Mouse (Mus musculus): Measurements from ENCODE around the gene Ercc6.

The Ercc6 gene

GRCm38 (mm10) chr14:32513336-32514032, at the start of gene Ercc6:
TSS of gene Ercc6 (plus strand) at chr14:32513521.
- DNase-seq, result peak; percentile 95

GRCm38 (mm10) chr14:32464601-32465505, 48.5 kb upstream of the Ercc6 start, which contains the start of gene Slc18a3:
TSS of gene Slc18a3 (minus strand) at chr14:32464850.
- no peak for DNase-seq

GRCm38 (mm10) chr14:32465506-32465870, 47.8 kb upstream of the Ercc6 start:
- no peak for DNase-seq

- no peak for DNase-seq
Observed at GRCm38 (mm10) chr14:32465889-32466288, 47.4 kb upstream of the Ercc6 start, which contains the start of gene Chat. TSS of gene Chat (minus strand) at chr14:32465989.

DNA sequence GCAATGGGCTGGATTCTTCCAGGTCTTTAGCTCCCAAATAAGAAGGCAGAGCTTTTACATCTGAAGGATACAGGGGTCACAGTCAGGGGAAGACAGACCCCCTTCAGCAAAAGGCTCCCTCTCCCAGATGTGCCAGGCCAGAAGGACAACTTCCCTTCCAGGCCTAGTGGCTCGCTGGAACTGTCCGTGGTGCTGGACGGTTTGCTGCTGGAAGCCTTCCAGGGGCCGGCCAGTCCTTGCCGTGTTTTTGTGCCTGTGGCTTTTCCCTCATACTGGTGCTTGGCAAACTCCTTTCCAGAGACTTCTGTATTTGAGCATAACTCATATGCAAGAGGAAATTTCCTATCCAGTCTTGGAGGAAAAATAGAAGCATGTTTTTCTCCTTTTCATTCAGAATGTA, 45.7 kb upstream of the Ercc6 start:
- DNase-seq, result no peak

GRCm38 (mm10) chr14:32472996-32473395, 40.3 kb upstream of the Ercc6 start:
- peak; percentile 59 for DNase-seq

- DNase-seq, result no peak
Observed at GRCm38 (mm10) chr14:32476559-32476958, 36.8 kb upstream of the Ercc6 start.

- no peak for DNase-seq
Observed at GRCm38 (mm10) chr14:32477581-32477980, 35.7 kb upstream of the Ercc6 start.

- DNase-seq, result no peak
Observed at GRCm38 (mm10) chr14:32482061-32482460, 31.3 kb upstream of the Ercc6 start.

GRCm38 (mm10) chr14:32492521-32492920, 20.8 kb upstream of the Ercc6 start:
- no peak for DNase-seq

GRCm38 (mm10) chr14:32496115-32496850, 17.0 kb upstream of the Ercc6 start:
- no peak for DNase-seq

- DNase-seq, result no peak
Observed at GRCm38 (mm10) chr14:32501303-32501702, 12.0 kb upstream of the Ercc6 start.

- DNase-seq, result no peak
Observed at GRCm38 (mm10) chr14:32502764-32503688, 10.3 kb upstream of the Ercc6 start.

DNA sequence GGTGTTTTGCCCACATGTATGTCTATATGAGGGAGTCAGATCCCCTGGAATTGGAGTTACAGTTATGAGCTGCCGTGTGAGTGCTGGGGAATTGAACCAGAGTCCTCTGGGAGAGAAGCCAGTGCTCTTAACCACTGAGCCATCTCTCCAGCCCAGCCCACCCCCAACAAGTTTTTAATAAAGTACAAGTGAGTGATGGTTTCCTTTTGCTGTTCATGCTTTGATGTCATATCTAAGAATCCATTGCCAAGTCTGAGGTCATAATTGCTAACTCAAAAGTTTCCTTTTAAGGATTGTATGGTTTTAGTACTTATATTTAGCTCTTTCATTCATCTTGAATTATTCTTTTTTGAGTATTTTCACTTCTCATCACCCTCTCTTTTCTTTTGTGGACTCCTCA, 9.4 kb upstream of the Ercc6 start:
- no peak for DNase-seq

DNA sequence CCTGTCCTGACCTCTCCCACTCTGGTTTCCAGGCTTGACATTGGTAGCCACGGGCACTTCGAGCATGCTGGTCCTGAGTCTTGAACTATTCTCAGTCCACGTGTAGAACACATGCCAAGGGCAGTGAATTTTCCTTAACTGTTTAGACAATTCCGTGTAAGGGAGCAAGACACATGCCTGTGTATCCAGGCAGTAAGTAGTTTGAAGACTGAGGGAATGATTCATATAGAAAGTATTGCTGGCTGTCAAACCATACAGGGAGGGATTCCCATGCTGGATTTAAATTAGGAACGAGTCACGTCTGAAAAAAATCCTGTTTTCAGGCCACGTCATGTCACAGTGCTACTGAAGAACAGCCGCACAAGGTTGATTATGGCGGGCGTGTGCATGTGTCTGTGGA, 7.0 kb upstream of the Ercc6 start:
- DNase-seq, result no peak

DNA sequence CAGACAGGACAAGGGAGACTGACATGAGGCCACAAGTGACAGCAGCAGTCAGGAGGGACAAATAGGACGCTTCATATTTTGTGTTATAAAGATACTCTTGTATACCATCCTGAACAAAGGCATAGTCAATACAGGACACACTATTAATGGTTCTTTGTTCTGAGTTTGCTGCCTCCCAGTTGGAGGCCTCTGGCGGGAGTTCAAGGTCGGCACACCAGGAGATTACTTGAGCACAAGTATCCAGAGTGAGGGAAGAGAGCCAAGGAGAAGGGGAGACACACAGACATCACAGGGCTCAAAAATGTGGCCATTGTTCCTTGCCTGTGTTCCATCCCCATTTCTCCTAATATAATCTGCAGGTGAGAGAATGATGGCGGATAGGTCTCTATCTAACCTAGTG, 6.1 kb upstream of the Ercc6 start:
- DNase-seq, result no peak

DNA sequence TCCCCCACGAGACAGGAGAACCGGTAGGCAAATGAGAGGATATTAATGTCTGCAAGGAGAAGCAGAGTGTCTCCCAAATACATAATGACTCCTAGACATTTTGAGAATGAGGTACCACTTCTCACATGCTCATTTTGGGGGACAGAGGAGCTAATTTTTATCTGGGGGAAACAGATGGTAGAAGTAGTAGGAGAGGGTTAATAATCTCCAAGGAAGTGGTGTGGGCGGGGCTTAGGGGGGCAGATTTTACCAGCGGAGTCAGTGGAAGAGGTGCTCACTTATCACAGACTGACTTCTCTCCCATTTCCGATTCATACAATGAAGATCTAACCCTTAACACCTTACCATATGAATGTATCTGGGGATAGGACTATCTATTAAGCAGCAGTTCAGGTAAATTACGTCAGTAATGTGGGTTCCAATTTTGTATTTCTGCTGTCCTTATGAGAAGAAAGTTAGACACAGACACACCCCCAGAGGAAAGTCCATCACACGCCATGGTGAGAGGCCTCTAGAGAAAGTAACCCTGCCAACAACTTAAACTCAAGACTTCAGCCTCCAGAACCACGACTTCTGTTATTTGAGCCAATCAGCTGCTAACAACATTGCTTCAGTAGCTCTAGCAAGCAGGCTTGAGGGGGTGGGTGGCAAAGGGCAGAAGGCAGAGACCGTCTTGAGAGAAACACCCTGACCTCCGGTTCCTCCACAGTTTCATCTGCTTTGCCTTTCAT, 5.1 kb upstream of the Ercc6 start:
- DNase-seq, result no peak

DNA sequence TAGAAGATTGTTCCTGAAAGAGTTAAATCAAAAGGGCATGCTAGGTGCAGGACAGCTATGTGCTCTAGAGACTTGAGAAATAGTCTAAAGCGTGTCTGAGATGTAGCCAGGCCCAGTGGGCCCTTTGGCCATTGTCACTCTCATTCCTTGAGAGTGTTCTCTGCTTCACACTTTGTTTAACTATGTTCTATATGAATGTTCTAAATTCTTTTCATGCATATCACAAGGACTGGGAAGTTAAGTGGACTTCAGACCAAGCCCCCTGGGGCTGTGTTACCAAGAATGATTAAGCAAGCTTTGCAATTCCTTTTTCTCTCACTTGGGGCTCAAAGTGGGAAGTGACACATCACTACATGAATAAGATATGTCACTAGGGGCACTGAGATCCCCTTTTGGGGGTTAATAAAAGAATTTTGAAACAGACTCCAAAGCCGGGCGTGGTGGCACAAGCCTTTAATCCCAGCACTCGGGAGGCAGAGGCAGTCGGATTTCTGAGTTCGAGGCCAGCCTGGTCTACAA, 3.8 kb upstream of the Ercc6 start:
- no peak for DNase-seq

DNA sequence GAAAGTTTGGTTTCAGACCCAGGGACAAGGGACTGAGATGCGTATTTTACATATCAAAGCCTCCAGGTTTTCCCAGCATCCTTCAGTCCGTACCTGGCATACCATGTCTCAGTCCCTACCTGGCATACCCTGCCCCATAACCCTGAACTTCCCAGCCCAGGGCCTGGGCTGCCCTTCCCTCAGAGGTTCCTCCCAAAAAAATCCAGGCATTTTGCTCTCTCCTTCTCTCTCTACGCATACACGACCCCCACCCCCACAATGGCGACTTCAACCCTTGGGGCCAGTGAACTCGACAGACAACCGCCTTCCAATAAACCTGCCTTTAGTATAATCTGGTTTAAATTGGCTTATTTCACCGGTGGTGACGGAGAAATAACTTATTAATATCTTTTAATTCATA, 409 bp upstream of the Ercc6 start:
- no peak for DNase-seq

GRCm38 (mm10) chr14:32516086-32516485, 2.8 kb downstream of the Ercc6 start:
- DNase-seq, result no peak

GRCm38 (mm10) chr14:32518543-32518942, 5.2 kb downstream of the Ercc6 start:
- DNase-seq, result no peak
